Mouse (Mus musculus) brown adipose tissue, adult 24 weeks (tissue): ENCODE measurements at regions not wholly inside any gene's neighbourhood (a gene's known extent, or its start where the extent isn't known, plus 50 kb on each side); places are given as distances from the start of the nearest gene placed in this dataset.
"Not testable (repeated sequence)": the region's sequence is repeated elsewhere in the genome, so short reads cannot be mapped to it uniquely, and the experiment has no call there.

Source experiments
- H3K27ac ChIP-seq: fragments of 200-500 bp; replicated peaks from 2 replicates; pipeline ENCODE4 v1.5.1; 2012; ENCODE audit warnings: low read depth, mild to moderate bottlenecking, low read length
- H3K4me1 ChIP-seq: fragments of 200-500 bp; 2 replicates; pipeline ENCODE4 v1.6.1; 2012; ENCODE audit warnings: low read length, mixed read lengths; ENCODE audit not compliant: control insufficient read depth, insufficient read depth, insufficient read length
- H3K4me3 ChIP-seq: fragments of 200-500 bp; 2 replicates; pipeline ENCODE4 v1.5.1; 2012; ENCODE audit warnings: low read depth, mild to moderate bottlenecking, low read length, moderate library complexity; ENCODE audit not compliant: insufficient read depth

GRCm38 (mm10) chr2:51762866-51763265 is 135.6 kb downstream of the Tas2r134 start:
- H3K4me1 ChIP-seq = no peaks in the 10 kb centered on the region

GRCm38 (mm10) chr2:51767507-51768135 is 140.3 kb downstream of the Tas2r134 start:
- H3K27ac ChIP-seq = no peak overlapping the region
- H3K4me3 ChIP-seq = no peak overlapping the region
- H3K4me1 ChIP-seq = no peaks in the 10 kb centered on the region

More at GRCm38 (mm10) chr2:51762866-51763265, 135.6 kb downstream of the Tas2r134 start:
- no peak overlapping the region for H3K4me3 ChIP-seq
- no peak overlapping the region for H3K27ac ChIP-seq

- Histone ChIP-seq H3K4me1 (no peaks in the 10 kb centered on the region), H3K27ac (no peak overlapping the region), H3K4me3 (no peak overlapping the region)
These were observed 141.3 kb downstream of the Tas2r134 start for GRCm38 (mm10) chr2:51768298-51769271.

- Histone ChIP-seq H3K27ac (no peak overlapping the region), H3K4me3 (no peak overlapping the region), H3K4me1 (no peaks in the 10 kb centered on the region)
These were observed 149.8 kb downstream of the Rbm43 start for GRCm38 (mm10) chr2:51785169-51785568.

- no peak overlapping the region for H3K27ac ChIP-seq
- no peaks in the 10 kb centered on the region for H3K4me1 ChIP-seq
- H3K4me3 ChIP-seq = no peak overlapping the region
These were observed 146.1 kb downstream of the Rbm43 start for GRCm38 (mm10) chr2:51788896-51789295.

- not testable (repeated sequence) for H3K27ac ChIP-seq, H3K4me1 ChIP-seq, H3K4me3 ChIP-seq
These were observed 141.7 kb downstream of the Rbm43 start for GRCm38 (mm10) chr2:51793291-51793690.

GRCm38 (mm10) chr2:51799856-51800255 is 135.1 kb downstream of the Rbm43 start:
- no peak overlapping the region for H3K27ac ChIP-seq

GRCm38 (mm10) chr2:51822976-51823375 is 112.0 kb downstream of the Rbm43 start:
- H3K27ac ChIP-seq = no peak overlapping the region
- H3K4me3 ChIP-seq = no peak overlapping the region
- no peaks in the 10 kb centered on the region for H3K4me1 ChIP-seq

More at GRCm38 (mm10) chr2:51799856-51800255, 135.1 kb downstream of the Rbm43 start:
- Histone ChIP-seq H3K4me1 (no peaks in the 10 kb centered on the region), H3K4me3 (no peak overlapping the region)

GRCm38 (mm10) chr2:51830286-51830944 is 104.5 kb downstream of the Rbm43 start:
- Histone ChIP-seq H3K4me3 (no peak overlapping the region), H3K27ac (no peak overlapping the region), H3K4me1 (no peaks in the 10 kb centered on the region)

- Histone ChIP-seq H3K4me3 (no peak overlapping the region), H3K4me1 (no peaks in the 10 kb centered on the region)
These were observed 103.8 kb downstream of the Rbm43 start for GRCm38 (mm10) chr2:51830965-51831720.

GRCm38 (mm10) chr2:51837864-51838263 is 97.1 kb downstream of the Rbm43 start:
- Histone ChIP-seq H3K4me1 (no peaks in the 10 kb centered on the region), H3K4me3 (no peak overlapping the region), H3K27ac (no peak overlapping the region)

More at GRCm38 (mm10) chr2:51830965-51831720, 103.8 kb downstream of the Rbm43 start:
- no peak overlapping the region for H3K27ac ChIP-seq

GRCm38 (mm10) chr2:51840808-51841207 is 94.2 kb downstream of the Rbm43 start:
- Histone ChIP-seq H3K4me3 (no peak overlapping the region), H3K4me1 (no peaks in the 10 kb centered on the region), H3K27ac (no peak overlapping the region)

- Histone ChIP-seq H3K27ac (0 out of 2 replicates have a peak overlapping the region, but pooled peaks have one; percentile 21), H3K4me3 (no peak overlapping the region)
These were observed 90.1 kb downstream of the Rbm43 start for GRCm38 (mm10) chr2:51844831-51845230.

GRCm38 (mm10) chr2:51847556-51847955 is 87.4 kb downstream of the Rbm43 start:
- H3K4me3 ChIP-seq = no peak overlapping the region
- no peaks in the 10 kb centered on the region for H3K4me1 ChIP-seq
- no peak overlapping the region for H3K27ac ChIP-seq

More at GRCm38 (mm10) chr2:51844831-51845230, 90.1 kb downstream of the Rbm43 start:
- no peaks in the 10 kb centered on the region for H3K4me1 ChIP-seq
